Mouse (Mus musculus) cerebellum, adult 9-10 months (tissue): Measurements from ENCODE around the gene Izumo1r.
A peak's percentile ranks its signal among the peaks of the same experiment; 100 is the strongest.
"Not testable (repeated sequence)": the region's sequence is repeated elsewhere in the genome, so short reads cannot be mapped to it uniquely, and the experiment has no call there.

Experiments
- DNase-seq: peaks from one replicate; pipeline ENCODE4 v3.0.0; 2022

The Izumo1r gene

DNA sequence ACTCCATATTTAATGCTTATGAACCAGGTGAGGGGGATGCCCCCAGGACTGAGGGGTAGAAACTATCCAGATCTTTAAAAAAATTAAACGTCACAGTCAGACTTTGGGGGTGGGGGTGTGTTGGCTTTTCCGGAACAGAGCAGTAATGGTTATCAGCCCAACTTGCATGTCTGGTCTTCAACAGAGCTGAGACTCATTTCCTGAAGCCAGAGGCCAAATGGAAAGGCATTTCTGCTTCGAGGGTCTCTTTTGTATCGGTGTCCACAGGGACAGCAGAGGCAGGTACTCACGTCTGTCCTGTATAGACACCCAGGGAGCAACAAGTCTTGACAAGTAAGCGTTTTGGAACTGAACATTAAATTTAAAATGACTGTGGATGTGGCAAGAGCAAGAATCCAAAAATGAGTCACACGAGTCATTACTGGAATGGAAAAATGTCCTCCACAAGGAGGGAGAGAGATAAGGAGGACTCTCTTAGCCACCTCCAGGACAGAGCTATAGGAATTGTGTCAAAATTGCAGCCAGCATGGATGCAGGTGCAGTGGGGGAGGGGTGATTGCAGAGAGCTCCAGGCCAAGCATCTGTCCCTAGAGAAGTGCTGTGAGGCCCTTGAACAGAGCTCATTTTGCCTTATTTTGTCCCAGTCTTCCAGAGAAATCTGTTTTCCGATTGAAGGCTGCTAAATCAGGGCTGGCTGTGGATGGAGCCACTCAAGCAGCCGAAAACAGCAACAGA, 1.2 kb upstream of the Izumo1r start:
- DNase-seq = no peak

DNA sequence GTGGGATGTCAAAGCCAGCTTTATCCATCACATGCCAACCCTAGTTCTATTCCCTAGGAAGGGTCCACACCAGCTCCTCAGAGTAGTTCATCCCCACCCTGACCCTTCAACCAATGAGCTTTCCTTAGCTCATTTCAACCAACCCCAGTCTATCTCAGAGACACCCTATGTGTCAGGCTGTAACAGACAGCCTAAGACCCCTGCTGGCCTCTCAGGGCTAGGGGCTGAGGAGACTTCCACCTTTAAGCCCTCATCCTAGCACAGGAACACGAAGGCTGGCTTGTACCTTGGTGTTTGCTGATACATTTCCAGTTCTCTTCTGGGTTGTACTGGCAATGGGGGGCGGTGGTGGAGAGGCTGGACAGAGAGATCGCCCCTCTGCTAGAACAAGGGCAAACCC, 743 bp downstream of the Izumo1r start:
- no peak for DNase-seq

DNA sequence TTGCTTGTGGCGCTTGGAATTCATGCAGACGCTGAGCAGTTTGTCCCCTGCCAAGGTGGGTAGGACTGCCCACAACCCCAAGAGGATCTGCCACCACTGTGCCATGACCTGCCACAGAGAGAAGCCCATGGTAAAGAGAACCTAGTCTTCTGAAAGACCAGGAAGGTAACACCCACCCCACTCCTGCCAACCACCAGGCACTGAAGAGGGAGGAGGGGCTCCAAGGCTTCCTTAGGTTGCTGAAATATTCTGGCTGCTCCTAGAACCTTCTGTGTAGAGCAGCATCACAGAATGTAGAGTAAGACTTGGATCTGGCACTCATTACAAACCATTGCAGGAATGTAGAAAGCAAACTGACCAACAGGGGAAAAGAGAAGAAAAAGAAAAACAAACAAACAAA, 1.3 kb downstream of the Izumo1r start:
- no peak for DNase-seq

DNA sequence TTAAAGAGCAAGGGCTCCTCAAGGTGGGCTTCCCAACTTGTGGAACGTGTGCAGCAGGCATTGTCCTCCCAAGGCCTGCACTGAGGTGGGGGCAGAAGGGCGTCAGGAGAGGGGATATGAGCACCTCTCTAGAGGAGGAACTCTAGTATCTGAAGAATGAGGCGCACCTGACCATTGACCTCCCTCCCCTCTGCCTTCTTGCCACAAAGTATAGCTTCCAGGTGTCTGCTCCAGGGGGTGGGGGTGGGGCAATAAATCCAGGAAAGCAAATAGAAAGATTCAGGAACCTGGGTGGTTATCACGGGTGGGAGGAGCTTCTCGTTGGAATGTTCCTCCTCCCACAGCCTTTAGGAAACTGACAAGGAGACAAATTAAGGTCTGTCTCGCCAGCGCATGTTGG, 2.0 kb downstream of the Izumo1r start:
- no peak for DNase-seq

DNA sequence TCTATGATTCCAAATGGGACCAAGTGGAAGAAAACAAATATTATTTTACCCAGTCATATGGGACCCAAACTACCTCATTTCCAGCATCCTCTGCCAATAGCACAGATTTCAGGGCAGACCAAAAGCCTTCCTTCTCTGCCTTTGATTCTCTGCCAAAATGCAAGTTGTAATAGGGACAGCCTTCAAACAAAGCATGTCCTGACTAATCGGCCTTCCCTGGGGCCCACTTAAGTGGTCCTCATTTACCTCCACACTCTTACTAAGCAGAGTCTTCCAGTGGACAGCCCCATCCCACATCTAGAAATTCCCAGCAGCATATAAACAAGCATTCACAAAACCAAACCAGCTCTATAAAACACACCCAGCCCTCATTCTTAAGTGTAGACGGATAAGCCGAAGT, 6.6 kb downstream of the Izumo1r start:
- no peak for DNase-seq

DNA sequence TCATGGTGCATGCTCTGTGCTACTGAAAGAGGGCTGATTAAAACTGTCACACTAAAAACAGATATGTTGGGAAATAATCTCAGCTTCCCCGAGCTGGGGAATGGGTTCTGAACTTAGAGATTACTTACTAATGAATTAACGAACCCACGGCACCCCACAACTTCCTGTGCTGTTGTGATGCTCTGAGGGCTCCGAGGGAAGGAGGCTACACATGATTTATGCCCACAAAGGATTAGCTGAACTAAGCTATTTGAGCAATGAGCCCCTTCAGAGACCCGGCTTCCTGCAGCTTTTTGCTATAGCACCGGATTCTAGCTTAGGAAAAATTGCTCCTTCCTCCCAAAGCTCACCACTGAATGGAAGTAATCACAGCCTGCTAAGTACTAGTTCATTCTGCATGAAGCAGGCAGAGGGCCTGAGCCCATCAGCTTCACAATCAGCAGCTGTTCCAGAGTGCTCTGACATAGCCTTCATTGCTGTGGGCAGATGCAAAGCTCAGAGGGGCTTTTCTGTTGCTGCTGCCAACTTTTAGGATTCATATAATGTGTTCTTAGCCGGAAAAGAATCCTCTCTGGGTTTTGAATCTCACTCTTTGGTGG, 8.4 kb downstream of the Izumo1r start:
- no peak for DNase-seq

DNA sequence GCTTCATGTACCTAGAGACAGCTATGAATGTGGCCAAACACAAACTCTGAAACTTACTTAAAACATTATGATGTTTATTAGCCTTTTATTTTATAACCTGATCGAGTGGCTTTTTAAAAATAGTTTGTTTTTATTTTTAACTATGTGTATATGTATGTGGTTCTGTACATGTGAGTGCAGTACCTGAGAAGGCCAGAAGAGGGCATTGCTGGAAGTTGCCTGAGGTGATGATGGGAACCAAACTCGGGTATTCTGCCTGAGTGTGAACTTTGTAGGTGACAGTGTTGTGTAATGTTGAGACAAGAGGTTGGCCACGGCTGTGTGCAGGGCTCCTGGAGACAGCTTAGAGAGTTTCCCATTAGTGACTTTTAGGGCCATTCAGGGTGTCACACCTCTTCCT, 9.1 kb downstream of the Izumo1r start:
- DNase-seq = no peak

DNA sequence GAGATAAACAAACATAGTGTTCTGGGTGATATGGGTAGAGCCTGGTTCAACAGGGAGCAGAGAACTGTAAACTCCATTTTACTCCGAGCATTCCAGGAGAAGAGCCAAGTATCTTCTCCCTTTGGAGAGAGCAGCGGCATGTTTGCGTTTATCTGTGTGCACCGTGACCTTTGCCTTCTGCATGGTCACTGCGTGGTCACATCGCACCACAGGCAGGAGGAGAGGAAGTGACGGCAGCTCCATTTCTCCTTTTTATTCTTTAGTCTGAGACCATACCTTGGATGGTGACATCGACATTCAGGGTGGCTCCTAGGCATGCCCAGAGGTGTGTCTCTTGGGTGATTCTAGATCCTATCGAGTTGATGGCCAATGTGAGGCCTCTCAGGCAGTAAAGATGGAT, 10.4 kb downstream of the Izumo1r start:
- no peak for DNase-seq

DNA sequence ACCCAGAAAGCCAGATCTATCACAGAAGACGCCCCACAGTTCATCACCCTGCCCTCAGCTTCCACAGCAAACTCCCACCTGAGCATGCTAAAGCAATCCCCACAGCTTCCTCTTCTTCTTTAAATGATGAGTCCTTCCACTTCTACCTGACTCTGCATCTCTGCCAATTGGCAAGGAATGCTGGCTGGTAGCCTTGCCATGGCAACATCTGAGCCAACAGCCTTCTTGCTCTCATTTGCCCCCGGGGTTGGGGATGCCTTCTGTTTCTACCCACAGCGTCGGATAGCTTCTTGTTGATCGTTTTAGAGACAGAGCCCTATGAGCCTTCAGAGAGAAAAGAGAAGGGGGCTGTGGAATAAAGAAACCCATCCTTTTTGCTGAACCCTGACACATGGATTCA, 11.9 kb downstream of the Izumo1r start:
- DNase-seq = peak; percentile 10

DNA sequence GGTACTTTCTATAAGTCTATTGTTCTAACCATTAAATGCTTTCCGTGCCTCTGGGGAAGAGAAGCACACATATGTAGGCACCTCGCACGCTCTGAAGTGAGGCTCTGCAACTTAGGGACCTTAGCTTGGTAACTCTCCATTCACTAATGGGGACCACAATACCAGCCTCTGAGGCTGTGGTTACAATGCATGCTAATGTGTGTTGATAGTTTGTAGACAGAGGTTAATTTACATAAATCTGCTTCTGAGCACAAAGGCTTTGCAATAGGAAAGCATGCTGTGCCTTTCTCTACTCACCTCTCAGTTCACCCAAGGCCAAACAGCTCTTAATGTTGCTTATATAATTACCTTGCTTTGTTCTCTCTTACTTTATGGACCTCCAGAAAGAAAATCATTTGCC, 13.1 kb downstream of the Izumo1r start:
- DNase-seq = no peak

DNA sequence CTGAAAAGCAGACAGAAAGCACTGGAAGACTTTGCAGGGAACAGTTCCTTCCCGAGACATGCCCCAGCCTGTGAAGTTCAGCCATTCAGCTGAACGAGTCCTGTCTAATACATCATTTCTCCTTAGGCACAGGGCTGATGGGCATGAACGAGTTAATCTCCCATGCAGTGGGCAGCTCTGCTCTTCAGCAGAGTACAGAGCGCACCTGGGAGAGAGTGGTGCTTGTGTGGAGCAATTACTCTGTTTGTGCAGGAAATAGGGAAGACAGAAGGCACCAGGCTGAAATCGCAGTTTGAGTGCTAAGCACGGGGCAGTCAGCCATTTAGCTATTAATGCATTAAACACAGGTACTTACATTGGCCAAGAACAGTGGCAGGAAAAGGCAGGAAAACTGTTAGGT, 15.1 kb downstream of the Izumo1r start:
- DNase-seq = no peak

DNA sequence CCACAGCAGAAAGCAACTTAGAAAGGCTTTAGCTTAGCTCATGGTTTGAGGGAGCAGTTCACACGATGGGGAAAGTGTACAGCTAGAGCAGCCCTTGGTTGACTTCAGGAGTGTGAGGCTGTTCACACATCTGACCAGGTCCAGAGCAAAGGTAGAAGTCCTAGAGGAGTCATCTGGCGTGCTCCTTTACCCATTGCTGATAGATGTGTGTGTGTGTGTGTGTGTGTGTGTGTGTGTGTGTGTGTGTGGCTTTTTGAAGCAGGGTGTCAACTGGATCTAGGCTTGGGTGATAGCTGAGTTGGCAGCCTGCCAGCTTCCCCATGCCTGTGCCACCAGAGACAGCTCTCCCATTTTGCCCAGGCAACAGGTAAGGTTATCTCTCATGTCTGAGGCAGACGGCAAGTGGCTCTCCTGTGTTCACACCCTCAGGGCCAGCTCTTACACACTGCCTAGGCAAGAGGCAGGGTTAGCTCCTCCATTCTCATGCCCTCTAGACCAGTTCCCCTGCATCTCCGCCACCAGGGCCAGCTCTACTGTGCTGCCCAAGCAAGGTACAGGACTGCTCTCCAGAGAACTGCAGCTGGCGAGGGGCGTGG, 15.9 kb downstream of the Izumo1r start:
- no peak for DNase-seq

DNA sequence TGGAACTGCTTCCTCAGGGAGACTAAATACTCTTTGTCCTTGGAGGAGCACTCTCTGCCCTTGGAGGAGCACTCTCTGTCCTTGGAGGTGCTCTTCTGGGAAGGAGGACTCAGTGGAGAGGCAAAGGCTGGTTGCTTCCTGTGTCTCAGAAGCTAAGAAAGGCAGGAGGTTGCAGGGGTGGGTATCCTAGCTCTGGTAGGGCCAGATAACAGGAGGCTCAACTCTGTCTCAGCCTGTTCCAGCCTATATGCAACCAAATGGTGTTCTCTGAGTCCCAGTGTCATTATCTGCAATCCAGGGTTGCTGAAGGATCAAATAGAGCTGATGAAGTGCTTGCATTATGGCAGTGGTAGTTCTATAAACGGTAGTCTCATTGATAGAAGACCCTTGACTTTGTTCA, 17.8 kb downstream of the Izumo1r start:
- DNase-seq = no peak

DNA sequence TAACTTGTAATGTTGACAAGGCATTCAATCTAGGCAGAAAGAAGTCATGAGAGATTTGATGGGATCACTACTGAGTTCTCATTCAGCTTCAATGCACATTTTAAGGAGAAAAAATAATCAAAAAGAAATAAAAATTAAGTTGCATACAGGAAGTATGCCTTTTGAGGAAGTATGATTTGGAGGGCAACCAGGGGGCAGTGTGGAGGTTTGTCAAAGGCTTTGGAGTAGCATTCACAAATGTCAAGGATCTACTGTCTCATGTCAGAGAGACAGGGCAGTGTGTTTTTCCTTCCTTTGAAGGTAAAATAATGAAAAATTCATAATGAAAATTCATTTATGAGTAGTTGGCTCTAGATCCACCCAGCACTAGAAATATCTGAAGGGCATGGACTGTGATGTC, 18.6 kb downstream of the Izumo1r start:
- DNase-seq = no peak

DNA sequence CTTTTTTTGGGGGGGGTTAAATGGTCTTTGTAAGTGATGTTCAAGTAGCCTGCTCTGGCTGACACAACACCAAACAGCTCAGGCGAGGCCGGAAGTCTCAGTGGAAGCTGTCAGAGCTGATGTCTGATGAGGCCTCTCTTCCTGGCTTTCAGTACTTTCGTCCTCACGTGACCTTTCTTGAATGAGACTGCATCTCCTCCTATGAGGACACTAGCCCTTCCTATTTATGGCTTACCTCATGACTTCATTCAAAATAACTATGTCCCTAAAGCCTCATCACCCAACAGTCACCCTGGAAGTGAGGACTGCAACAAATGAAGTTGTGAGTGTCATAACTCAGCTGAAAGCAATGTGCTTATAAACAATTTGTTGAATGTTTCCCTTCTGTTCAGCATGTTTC, 19.1 kb downstream of the Izumo1r start:
- no peak for DNase-seq

DNA sequence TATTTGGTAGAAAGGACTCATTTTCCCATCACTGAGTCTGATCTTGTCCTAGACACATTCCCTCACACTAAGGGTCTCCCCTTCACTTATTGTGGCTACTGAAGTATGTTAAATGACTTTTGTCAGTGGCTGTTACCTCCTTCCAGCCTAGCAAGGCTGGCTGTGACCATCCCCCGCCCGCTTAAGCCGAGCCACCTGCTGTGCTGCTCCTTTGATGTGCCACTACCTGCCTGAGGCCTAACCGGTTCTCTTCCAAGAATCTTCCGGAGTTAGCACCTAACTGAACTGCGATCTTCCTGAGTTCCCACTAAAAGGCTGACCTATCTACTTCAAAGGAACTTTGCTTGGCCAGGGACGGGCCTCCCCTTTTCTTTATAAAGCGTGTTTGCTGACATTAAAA, 27.2 kb downstream of the Izumo1r start:
- DNase-seq = not testable (repeated sequence)

DNA sequence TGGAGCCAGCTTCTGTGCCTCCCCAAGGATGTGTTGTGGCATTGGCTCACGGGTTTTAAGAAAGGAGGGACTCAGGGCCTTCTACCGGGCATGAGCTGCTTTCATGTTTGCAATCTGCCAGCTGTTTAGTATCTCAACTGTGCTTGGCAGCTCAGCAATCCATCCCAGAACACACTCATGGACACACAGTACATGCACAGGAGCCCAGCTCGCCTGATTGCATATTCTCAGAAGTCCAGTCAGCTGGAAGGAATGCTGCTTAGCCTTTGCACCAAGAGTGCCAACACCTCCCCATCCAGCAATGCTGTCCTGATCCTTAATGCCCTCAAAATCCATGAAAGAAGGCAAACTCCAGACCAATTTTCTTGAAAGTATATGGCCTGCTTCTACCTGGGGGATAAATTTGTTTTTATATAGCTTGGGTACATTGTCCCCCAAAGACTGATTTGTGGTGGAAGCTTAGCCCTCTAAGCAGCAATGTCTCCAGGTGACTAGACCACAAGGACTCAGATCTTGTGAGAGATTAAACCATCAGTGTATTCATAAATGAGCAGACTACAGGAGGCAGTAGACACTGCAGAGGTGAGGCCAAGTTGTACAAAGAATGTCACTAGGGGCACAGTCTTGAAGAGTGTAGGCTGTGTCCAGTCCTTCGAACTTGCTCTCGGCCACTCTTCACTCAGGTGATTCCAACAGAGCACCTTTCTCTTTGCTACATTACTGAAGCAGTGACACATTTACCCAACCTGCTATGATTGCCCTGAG, 27.8 kb downstream of the Izumo1r start:
- DNase-seq = no peak

DNA sequence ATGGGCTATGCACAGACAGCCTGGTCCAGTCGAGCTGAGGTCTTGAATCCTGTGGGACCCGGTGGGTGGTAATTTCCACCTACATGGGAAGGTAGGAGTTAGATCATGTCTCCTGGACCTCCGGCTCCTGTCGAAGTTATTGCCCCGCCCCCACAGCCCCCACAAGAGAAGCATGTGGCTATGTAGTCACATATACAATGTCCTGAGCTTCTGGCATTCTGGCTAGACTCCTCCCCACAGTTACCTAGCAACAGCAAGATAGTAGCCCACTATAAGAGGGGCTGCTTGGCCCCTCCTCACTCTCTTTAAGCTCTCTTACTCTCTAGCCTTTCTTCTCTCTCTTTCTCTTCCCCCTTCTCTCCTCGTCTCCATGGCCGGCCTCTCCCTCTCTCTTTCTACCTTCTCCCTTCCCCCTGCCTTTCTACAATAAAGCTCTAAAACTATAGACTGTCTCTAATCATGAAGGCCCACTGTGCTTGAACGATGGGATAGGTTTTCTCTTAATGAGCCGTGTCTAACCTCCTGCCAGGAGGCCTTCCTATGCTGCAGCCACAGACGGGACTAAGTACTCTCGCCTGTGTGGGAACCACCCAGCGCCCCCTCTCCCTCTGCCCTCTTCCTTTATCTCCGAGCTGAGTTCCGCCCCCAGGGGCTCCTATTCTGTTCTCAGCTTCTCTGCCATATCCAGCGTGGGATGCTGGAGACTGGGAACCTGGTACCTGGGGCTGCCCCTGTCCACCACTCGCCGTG, 31.4 kb downstream of the Izumo1r start:
- DNase-seq = no peak

DNA sequence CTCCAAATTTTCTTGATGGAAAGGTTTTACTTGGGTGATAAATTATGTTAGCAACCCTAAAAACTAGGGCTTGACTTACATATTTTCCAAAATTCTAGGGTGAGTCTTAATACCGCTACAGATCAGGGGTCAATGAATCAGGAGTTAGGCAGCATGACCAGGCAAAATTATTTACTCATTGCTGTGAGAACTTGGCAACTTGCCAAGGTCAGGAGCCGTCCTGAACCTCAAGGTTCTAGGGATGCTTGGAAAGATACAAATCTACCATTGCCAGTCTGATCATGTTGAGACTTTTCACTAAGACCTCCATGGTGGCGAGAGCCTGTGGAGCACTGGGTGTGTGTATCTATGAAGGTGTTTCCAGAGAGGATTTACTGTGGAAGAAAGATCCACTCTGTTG, 32.2 kb downstream of the Izumo1r start:
- no peak for DNase-seq

DNA sequence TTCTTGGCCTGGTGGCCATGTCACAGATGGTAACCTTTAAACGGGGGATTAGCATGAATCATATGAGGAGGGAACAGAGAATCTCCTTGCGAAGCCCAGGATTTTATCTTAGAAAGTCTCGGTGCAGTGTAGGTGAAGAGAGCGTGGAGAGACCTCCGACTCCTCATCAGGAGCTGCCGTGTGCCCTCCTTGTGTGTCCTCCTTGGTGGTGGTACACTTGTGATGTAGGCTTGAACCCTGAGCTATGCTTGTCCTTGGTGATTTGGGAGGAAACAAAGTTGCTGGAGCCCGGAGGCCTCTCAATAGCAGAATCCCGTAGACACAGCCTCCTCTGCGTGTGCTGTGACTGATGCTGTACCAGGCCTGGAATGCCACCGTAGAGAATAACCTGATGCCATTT, 32.9 kb downstream of the Izumo1r start:
- no peak for DNase-seq

DNA sequence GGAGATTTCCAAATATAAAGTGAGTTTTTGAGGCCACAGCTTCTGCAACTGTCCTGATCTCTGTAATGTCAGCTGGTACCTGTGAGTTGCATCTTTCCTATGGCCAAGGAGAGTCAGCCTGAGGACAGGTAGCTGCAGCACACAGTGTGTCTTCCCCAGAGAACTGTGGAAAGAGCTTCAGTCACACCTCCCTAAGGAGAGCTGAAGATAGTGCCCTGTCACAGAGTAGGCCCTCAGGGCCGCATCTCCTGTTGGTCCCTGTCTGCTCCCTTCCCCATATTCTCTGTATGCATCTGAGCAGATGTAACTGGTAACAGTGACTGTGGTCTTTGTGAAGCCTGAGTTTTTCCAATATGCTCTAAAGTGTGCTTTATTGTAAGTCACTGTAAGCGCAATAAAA, 33.4 kb downstream of the Izumo1r start:
- no peak for DNase-seq

DNA sequence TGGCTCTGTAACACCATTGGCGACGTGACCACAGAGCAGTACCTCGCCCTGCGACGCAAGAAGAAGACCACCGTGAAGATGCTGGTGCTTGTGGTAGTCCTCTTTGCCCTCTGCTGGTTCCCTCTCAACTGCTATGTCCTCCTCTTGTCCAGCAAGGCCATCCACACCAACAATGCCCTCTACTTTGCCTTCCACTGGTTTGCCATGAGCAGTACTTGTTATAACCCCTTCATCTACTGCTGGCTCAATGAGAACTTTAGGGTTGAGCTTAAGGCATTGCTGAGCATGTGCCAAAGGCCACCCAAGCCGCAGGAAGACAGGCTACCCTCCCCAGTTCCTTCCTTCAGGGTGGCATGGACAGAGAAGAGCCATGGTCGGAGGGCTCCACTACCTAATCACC, 35.4 kb downstream of the Izumo1r start:
- DNase-seq = no peak

DNA sequence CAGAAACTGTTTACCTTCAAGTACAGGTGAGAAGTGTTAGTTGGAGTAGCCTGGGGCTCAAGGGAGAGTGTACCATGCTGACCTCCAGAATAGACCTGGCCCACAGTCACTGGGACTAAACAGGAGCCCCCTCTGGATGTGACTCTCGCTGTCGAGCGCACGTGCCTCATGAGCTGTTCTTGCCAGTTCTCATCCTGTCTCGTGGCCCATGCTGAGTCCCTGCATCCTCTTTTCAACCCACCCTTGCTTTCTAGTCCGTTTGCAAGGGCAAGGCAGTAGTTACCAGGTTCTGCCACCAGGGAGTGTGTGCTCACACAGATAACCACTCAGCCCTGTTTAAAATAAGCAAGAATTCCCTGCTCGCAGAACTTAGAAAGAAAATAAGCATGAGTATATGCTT, 36.8 kb downstream of the Izumo1r start:
- peak; percentile 9 for DNase-seq
